ENCODE assay signal across 14 mouse cellular contexts in genomic region chr17:4876431-4876830, GRCm38 (mm10).
DNase-seq lines count a peak whose midpoint lies in the region.
"Had no signal": no experiment of that assay in that cellular context is flagged by ENCODE, and none has a peak within 500 bp of the region (broad histone marks: within the 10 kb centered on the region; RNA-seq: fewer than 3 reads in every experiment).

No protein-coding gene starts in this region.

- peak; percentile 22 to 28 for DNase-seq in frontal cortex, postnatal 36 days (ENCODE audit: low spot score in 2 of 2)
- DNase-seq in frontal cortex, postnatal 14 days (ENCODE audit: low spot score in 2 of 2), result no peak
- DNase-seq in layer of hippocampus, postnatal 36 days, result peak; percentile 11 to 17
- DNase-seq in layer of hippocampus, adult 9-10 months (ENCODE audit: low spot score), result no peak
- peak; percentile 36 for DNase-seq in testis, postnatal 10 days (ENCODE audit: low spot score)
- no peak for DNase-seq in testis, postnatal 14 days (ENCODE audit: low spot score)
- no peak for DNase-seq in kidney, postnatal 14 days
- DNase-seq: adrenal gland, postnatal 14 days; cerebellum, adult 18-20 months; cerebellum, adult 9-11 months; cerebellum, postnatal 36 days; gastrocnemius, postnatal 36 days; heart, adult 18-20 months; heart, postnatal 36 days had no signal

Comparison
In these comparisons a context has a peak if more than half of its experiments do, and no peak if none do; other contexts are left out.
1. DNase-seq: peak in frontal cortex, postnatal 36 days (2 of 2), layer of hippocampus, postnatal 36 days (2 of 2) and testis, postnatal 10 days (single experiment); none in frontal cortex, postnatal 14 days (0 of 2), layer of hippocampus, adult 9-10 months (single experiment), testis, postnatal 14 days (single experiment) and kidney, postnatal 14 days (single experiment).